Mouse (Mus musculus) gastrocnemius, postnatal 14 days (tissue): Measurements from ENCODE around the gene F2rl2. TPM values are rescaled to one million over a fixed set of nuclear protein-coding genes. Genes with fewer than 3 reads are reported as not detected.

ENCODE experiments used
- DNase-seq: peaks from one replicate; pipeline ENCODE4 v3.0.0; 2021; ENCODE audit warnings: mixed read lengths
- intact Hi-C: fragments of 180-260 bp; cut with DNase I; formaldehyde crosslinking; loops from one replicate; pipeline ENCODE4 v1.15.1; 2025; ENCODE audit warnings: low total_unique reads
- long read RNA-seq, 2 experiments: library from polyadenylated mRNA; stranded (forward); transcript quantifications; one replicate each; pipeline ENCODE4 v2.0.0; 2021
- total RNA-seq, 2 experiments: library from RNA; stranded (reverse); gene quantifications; 2 replicates each; pipeline ENCODE4 v1.2.3; 2021

F2rl2 gene
- not detected for total RNA-seq
- long read RNA-seq, experiment 1: 0 reads
- long read RNA-seq, experiment 2: 0 reads

GRCm38 (mm10) chr13:95696654-95697163 lies at the start of gene F2rl2:
TSS of gene F2rl2 (plus strand) at chr13:95696853.
- no peak for DNase-seq
- intact Hi-C loops: no loop called here

GRCm38 (mm10) chr13:95647248-95647647 lies 49.4 kb upstream of the F2rl2 start:
- intact Hi-C loops: no loop called here
- DNase-seq: no peak

- intact Hi-C loops: no loop called here
- DNase-seq: no peak
Observed at GRCm38 (mm10) chr13:95649941-95650340, 46.7 kb upstream of the F2rl2 start.

DNA sequence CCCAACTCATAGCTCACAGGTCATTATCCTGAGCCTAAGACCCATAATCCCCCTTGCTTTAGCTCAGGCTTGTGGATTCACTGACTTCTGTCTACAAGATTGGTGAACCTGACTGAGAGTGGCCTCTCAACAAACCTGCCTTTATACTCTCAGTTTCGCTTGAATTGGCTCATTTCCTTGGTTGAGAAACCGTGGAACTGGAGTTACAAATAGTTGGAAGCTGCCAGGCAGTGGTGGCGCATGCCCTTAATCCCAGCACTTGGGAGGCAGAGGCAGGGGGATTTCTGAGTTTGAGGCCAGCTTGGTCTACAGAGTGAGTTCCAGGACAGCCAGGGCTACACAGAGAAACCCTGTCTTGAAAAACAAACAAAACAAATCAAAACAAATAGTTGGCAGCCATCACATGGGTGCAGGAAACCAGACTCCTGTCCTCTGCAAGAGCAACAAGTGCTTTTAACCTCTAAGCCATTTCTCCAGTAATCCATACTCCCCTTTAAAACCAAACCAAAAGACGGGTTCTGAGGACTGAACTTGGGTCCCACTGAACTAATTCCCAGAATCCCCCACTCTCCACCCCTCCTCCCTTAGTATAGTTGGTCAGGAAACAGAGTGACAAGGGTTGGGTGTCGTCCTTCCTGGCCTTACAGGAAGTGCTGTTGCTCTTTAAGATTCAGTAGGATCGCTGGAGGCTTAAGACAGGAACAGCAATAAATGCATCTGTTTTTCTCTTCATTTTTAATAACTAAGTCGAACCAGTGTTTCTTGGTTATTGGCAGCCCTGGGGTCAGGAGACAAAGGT lies 44.6 kb upstream of the F2rl2 start:
- intact Hi-C loops: no loop called here
- no peak for DNase-seq

DNA sequence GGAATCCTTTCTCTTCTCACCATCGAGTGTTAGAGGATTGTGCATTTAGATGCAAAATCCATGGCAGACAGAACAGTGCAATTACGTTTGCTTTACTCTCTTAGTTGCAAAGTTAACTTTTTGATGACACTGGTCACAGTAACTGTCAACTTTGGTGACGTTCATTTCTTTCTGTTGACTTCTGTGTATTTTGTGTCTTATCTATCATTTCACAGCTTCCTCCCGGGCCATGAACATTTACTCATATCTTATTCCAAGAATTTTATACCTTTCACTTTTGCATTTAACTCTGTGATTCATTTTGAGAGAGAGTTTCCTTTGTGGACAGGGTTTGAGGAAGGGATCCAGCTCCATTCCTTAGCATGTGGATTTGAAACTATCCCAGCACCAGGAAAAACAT lies 43.0 kb upstream of the F2rl2 start:
- intact Hi-C loops: no loop called here
- no peak for DNase-seq

- no peak for DNase-seq
- intact Hi-C loops: no loop called here
Observed at GRCm38 (mm10) chr13:95655284-95655683, 41.4 kb upstream of the F2rl2 start.

- intact Hi-C loops: no loop called here
- no peak for DNase-seq
Observed at GRCm38 (mm10) chr13:95657171-95657570, 39.5 kb upstream of the F2rl2 start.

- intact Hi-C loops: no loop called here
Observed at GRCm38 (mm10) chr13:95659432-95659831, 37.2 kb upstream of the F2rl2 start.

GRCm38 (mm10) chr13:95663834-95664233 lies 32.8 kb upstream of the F2rl2 start:
- intact Hi-C loops: no loop called here

More at GRCm38 (mm10) chr13:95659432-95659831, 37.2 kb upstream of the F2rl2 start:
- no peak for DNase-seq

DNA sequence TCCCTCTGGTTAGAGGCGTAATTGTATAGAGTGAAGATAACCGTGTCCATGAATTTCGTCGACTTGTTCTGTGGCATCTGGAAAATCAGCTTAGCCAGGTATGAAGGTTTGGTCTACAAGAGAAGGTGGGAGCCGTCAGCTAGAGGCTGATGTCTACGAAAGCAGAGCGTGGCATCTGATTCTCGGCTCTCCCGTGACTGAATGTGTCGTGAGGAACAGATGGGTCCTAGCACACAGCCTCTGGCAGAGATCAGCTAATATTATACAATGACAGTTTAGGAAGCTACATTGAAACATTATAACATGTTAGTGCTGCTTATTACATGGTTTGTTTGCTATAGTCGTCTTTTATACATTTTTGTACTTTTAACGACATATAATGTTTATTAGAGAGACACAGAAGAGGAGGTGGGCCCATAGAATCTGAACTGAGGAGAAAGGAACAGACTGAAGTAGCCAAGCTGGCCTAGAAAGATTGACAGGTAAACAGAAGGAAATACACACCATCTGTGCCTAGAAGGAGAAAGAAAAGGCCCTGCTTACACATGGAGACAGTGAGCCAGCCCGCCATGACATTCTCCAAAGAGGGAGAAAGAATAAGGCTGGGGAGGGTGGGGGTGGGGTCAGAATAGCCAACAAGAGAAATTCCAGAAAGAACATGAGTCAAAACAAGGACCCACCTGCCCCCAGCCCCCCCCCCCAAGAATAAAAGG lies 30.9 kb upstream of the F2rl2 start:
- no peak for DNase-seq
- intact Hi-C loops: loop anchor here (2.0 to 5.0 kb wide), 2 partner anchors 57 to 101 kb away; no protein-coding TSS in a partner anchor

More at GRCm38 (mm10) chr13:95663834-95664233, 32.8 kb upstream of the F2rl2 start:
- no peak for DNase-seq

DNA sequence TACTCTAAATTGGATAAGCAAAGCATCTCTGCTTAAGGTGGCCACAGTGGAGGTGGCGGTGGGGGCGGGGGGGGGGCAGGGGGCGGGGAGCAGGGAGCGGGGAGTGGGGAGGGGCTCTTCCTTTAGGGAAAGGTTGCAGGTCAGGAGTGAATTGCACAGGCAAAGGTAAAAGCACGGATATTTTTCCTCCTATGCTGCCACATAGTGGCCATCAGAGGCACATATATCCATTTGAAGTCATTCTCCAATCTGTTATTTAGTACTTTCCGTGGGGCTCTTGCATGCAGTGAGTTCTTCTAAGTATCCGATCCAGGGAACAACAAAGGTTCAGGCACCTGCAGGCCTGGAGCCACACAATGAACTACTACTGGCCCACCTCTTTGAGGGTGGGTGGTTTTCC lies 29.4 kb upstream of the F2rl2 start:
- intact Hi-C loops: loop anchor here (2.0 to 5.0 kb wide), 2 partner anchors 55 to 102 kb away; no protein-coding TSS in a partner anchor
- DNase-seq: no peak

GRCm38 (mm10) chr13:95670534-95670933 lies 26.1 kb upstream of the F2rl2 start:
- intact Hi-C loops: no loop called here
- no peak for DNase-seq

GRCm38 (mm10) chr13:95671108-95671897 lies 25.4 kb upstream of the F2rl2 start:
- intact Hi-C loops: no loop called here
- DNase-seq: no peak

- intact Hi-C loops: no loop called here
- no peak for DNase-seq
Observed at GRCm38 (mm10) chr13:95672372-95672771, 24.3 kb upstream of the F2rl2 start.

DNA sequence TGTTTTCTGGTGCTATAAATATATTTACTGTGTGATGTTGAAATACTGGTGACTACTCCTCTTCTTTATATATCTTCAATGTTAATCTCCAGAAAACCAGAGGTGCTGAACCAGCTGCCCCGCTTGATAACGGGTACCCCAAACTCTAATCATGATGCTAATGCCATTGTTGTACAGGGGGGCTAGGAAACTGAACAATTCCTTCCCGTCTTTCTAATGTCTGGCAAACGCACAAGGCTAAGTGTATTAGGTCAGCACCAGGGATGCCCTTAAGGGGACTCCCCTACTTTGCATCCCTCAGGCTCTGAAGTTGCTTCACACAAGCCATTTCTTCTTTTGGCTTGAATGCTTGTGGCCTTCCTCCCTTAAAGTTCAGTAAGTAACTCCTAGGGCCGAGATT lies 17.6 kb upstream of the F2rl2 start:
- DNase-seq: no peak

DNA sequence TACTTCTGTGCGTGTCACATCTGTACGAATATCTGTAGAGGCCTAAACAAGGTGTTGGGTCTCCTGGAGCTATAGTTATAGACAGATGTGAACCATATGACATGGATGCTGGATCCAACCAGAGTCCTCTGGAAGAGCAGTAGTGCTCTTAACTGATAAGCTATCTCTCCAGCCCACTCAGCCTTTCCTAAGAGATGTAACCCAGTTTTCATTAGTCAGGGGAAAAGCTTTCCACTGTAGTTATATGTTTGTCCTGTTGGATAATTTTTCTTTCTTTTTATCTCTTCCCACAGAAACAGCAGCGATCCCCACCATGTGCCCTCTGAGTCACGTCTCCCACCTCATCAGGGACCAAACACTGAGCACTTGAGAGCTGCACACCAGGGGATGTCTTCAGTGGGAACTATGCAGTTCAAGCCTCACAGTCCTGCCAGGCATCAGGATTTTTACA lies 17.1 kb upstream of the F2rl2 start:
- intact Hi-C loops: no loop called here
- DNase-seq: no peak

More for the DNA sequence above, 17.6 kb upstream of the F2rl2 start:
- intact Hi-C loops: no loop called here

DNA sequence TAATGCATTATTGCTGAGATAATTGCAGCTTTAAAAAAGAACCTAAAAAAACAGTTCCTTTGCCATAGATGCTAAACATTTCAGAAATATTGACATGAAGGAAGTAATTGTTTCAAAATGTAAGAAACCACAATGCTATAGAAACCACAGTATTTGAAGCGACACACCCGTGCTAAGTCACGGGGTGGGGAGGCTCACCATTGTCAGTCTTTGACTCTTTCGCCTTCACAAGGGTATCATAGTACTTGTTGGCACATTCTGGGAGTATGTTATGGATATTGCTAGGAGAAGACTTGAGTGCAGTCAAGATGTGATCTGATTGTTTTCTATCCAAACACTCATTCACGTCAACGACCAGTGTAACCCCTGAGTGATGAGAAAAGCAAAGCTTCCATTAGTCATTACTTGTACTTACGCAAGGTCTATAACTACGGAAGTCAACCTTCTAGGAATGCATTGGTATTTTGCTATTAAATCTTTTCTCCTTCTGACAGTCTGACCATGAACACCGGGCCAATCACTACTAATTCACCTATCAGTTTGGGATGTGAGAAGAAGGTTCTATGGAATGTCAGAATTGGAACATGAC lies 11.9 kb upstream of the F2rl2 start:
- no peak for DNase-seq
- intact Hi-C loops: no loop called here

- intact Hi-C loops: no loop called here
Observed at GRCm38 (mm10) chr13:95685736-95686135, 10.9 kb upstream of the F2rl2 start.

GRCm38 (mm10) chr13:95688576-95688975 lies 8.1 kb upstream of the F2rl2 start:
- no peak for DNase-seq
- intact Hi-C loops: no loop called here

More at GRCm38 (mm10) chr13:95685736-95686135, 10.9 kb upstream of the F2rl2 start:
- DNase-seq: no peak
